Mouse (Mus musculus) midbrain, embryonic 11.5 days (tissue): ENCODE measurements around the gene Usb1. TPM values are rescaled to one million over a fixed set of nuclear protein-coding genes. Genes with fewer than 3 reads are reported as not detected.

Source experiments
- ATAC-seq: fragments of 200-750 bp; cut with Nextera tagmentation; 2 replicates; pipeline ENCODE4 v1.8.0; 2017; ENCODE audit warnings: moderate TSS enrichment, moderate library complexity; ENCODE audit not compliant: low FRiP score
- DNase-seq: peaks from one replicate; pipeline ENCODE4 v3.0.0; 2015; ENCODE audit warnings: low spot score; ENCODE audit errors: missing footprints
- H3K27ac ChIP-seq: fragments of 300-500 bp; sonication (generic); 2 replicates; pipeline ENCODE4 v1.5.1; 2014; ENCODE audit warnings: low read depth, low read length
- H3K27me3 ChIP-seq: fragments of 300-500 bp; sonication (generic); 2 replicates; pipeline ENCODE4 v1.6.1; 2014; ENCODE audit warnings: mild to moderate bottlenecking, low read length, moderate library complexity, mixed read lengths; ENCODE audit not compliant: control insufficient read depth, insufficient read depth
- H3K36me3 ChIP-seq: fragments of 300-500 bp; sonication (generic); 2 replicates; pipeline ENCODE4 v1.6.1; 2014; ENCODE audit warnings: mild to moderate bottlenecking, low read length, moderate library complexity, mixed read lengths; ENCODE audit not compliant: control insufficient read depth, insufficient read depth
- H3K4me1 ChIP-seq: fragments of 300-500 bp; sonication (generic); 2 replicates; pipeline ENCODE4 v1.6.1; 2014; ENCODE audit warnings: low read length; ENCODE audit not compliant: control insufficient read depth, insufficient read depth
- H3K4me2 ChIP-seq: fragments of 300-500 bp; sonication (generic); 2 replicates; pipeline ENCODE4 v1.6.1; 2014; ENCODE audit warnings: mild to moderate bottlenecking, moderate library complexity
- H3K4me3 ChIP-seq: fragments of 300-500 bp; sonication (generic); 2 replicates; pipeline ENCODE4 v1.5.1; 2014; ENCODE audit warnings: low read depth, low read length
- H3K9ac ChIP-seq: fragments of 300-500 bp; sonication (generic); 2 replicates; pipeline ENCODE4 v1.6.1; 2014; ENCODE audit warnings: low read length
- H3K9me3 ChIP-seq: fragments of 300-500 bp; sonication (generic); 2 replicates; pipeline ENCODE4 v1.6.1; 2016; ENCODE audit warnings: low read length; ENCODE audit not compliant: control insufficient read depth
- WGBS: fragments of 180-500 bp; shearing (Covaris S2); extraction: QIAGEN DNeasy Blood & Tissue Kit; methylation state at CpG from one replicate; pipeline ENCODE4 v1.1.7; 2014; 5-methylcytosine and 5-hydroxymethylcytosine counted together
- polyA plus RNA-seq: library from polyadenylated mRNA; unstranded; fragments of >200 nt; fragmentation: Nextera tagmentation; extraction: Ambion mirVana; gene quantifications from 2 replicates; pipeline ENCODE4 v1.2.1, GENCODE M21; 2014

The Usb1 gene
- polyA plus RNA-seq, 1 experiment from 2014 or later, result 37.6 TPM

DNA sequence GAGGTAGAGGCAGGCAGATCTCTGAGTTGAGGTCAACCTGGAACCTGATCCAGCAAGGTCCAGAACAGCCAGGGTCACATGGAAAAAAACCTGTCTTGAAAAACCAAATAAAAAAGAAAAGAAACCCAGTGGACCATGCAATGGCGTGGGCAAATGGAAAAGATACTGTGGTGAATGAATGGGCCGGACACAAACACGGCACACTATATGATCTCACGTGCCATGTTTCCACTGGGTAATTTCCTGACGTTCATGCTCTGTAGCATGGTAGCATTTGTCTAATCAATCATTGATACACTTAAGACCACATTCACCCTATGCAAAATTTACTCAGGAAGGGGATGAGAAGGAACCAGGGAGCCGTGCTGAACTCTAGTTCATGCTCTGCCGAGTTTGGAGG, 59.0 kb downstream of the Usb1 start:
- WGBS, result 85% methylated on average over 7 of the region's 7 CpGs

DNA sequence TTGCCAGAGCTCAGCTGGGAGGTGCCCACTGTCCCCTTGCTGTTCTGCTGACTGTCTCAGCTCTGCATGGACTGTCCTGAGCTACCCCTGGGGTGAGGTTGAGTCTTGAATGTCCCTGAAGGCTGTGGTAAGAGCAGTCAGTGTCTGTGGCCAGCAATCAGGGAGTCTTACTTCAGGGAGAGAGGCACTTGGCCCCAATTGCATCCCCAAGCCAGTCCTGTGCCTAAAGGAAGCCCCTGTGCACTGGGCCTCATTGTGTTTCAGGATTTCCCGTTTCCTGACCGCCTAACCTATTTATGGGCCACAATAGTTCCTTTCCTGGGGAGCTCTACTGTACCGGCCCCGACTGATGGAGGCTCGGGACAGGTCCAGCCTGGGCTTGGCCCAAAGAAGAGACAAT, 60.5 kb downstream of the Usb1 start:
- peak; percentile 56 for DNase-seq
- Histone ChIP-seq H3K27me3 (no peaks in the 10 kb centered on the region), H3K36me3 (no peaks in the 10 kb centered on the region), H3K4me3 (no peak overlapping the region), H3K4me2 (no peak overlapping the region), H3K9ac (no peak overlapping the region), H3K9me3 (no peaks in the 10 kb centered on the region), H3K4me1 (peaks cover 7% of the 10 kb centered on the region; the same call in 1 of the 2 replicates), H3K27ac (no peak overlapping the region)
- WGBS, result 78% methylated on average over 5 of the region's 5 CpGs
- ATAC-seq, result no peak

More for the DNA sequence above, 59.0 kb downstream of the Usb1 start:
- Histone ChIP-seq H3K4me2 (no peak overlapping the region), H3K27me3 (no peaks in the 10 kb centered on the region), H3K4me1 (peaks cover 5% of the 10 kb centered on the region; the same call in 1 of the 2 replicates), H3K36me3 (no peaks in the 10 kb centered on the region), H3K9ac (no peak overlapping the region), H3K27ac (no peak overlapping the region), H3K4me3 (no peak overlapping the region), H3K9me3 (no peaks in the 10 kb centered on the region)
- DNase-seq (no peak), ATAC-seq (no peak)

DNA sequence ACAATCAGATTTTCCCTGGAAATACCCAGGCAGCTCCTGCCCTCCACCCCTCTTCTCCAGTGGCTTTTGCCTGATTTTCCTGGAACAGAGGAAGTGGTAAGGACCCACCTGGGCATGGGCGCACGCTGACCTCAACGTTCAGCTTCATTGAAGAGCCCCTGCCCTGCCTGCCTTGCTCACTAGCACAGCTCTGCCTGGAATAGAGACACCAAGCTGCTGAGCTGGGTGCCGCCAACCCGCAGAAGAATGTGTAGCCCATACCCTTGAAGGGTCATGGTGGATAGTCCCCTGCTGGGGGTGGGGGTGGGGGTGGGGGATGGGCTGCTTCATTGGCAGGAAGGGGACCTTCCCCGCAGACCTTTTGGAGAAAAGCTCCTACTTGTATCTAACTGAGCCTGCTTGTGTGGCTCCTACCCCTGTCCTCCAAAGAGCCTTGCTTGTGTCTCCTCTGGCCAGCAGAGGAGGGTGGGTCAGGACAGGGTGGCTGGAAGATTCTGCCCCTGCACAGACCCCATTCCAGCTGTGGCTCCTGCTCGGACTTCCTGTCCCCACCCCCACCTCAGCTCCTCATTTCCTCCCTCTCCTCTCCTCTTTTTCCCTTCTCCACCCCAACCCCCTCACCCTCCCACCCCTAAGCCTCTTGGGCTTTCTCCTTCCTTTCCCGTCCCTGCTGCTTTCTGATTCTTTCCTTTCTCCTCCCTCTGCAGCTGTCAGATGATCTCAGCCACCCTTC, 63.3 kb downstream of the Usb1 start:
- Histone ChIP-seq H3K36me3 (no peaks in the 10 kb centered on the region), H3K4me3 (no peak overlapping the region), H3K4me2 (no peak overlapping the region), H3K9ac (no peak overlapping the region), H3K9me3 (no peaks in the 10 kb centered on the region), H3K4me1 (peaks cover 7% of the 10 kb centered on the region; the same call in 1 of the 2 replicates), H3K27ac (no peak overlapping the region), H3K27me3 (no peaks in the 10 kb centered on the region)
- no peak for ATAC-seq
- WGBS, result 43% methylated on average over 8 of the region's 8 CpGs
- DNase-seq, result peak; percentile 56

DNA sequence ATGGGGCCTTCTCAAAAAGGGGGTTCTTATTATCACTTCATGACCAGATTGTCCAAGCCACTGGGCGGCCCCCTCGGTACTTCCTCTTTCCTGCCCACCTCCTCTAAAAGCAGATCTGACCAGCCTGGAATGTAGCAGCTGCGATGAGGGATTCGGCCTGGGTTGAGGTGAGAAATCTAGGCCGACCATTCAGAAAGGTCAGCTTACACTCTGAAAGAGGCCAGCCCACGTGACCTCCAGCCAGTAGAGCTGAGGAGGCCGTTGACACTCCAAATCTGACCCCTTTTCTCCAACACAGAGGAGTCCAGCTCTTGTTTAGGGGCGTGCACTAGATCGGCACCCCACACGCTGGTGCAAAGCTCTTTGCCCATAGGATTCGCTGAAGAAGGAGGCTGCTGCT, 64.7 kb downstream of the Usb1 start:
- ATAC-seq, result no peak
- Histone ChIP-seq H3K9ac (no peak overlapping the region), H3K4me1 (peaks cover 7% of the 10 kb centered on the region; the same call in 1 of the 2 replicates), H3K9me3 (no peaks in the 10 kb centered on the region), H3K4me3 (no peak overlapping the region), H3K36me3 (no peaks in the 10 kb centered on the region), H3K27ac (no peak overlapping the region), H3K4me2 (no peak overlapping the region), H3K27me3 (no peaks in the 10 kb centered on the region)
- peak; percentile 60 for DNase-seq
- WGBS, result 73% methylated on average over 11 of the region's 11 CpGs

Other genes with a start within 250 kb of the Usb1 start
- 2.3 and 3.6 TPM in 2 replicates for gene Kifc3, start 129.5 kb upstream of the Usb1 start, polyA plus RNA-seq
- 0.04 TPM in 1 of 2 replicates, not detected in the other for gene Cngb1, start 25.7 kb upstream of the Usb1 start, polyA plus RNA-seq
- gene Tepp, start 21.7 kb upstream of the Usb1 start, polyA plus RNA-seq, result 0.29 TPM in 1 of 2 replicates, not detected in the other
- 8.3 and 8.6 TPM in 2 replicates for gene Zfp319, start 334 bp upstream of the Usb1 start, polyA plus RNA-seq
- gene Mmp15, start 20.0 kb downstream of the Usb1 start, polyA plus RNA-seq, result 11.7 and 13.5 TPM in 2 replicates
- 139 and 142 TPM in 2 replicates for gene Cfap20, start 102.6 kb downstream of the Usb1 start, polyA plus RNA-seq
- 13.1 and 14.7 TPM in 2 replicates for gene Csnk2a2, start 157.8 kb downstream of the Usb1 start, polyA plus RNA-seq
- gene Ccdc113, start 201.8 kb downstream of the Usb1 start, polyA plus RNA-seq, result not detected in 2 replicates
- not detected in 2 replicates for gene Prss54, start 244.1 kb downstream of the Usb1 start, polyA plus RNA-seq